Mouse (Mus musculus): ENCODE measurements around the gene Fbxo34.

- TF ChIP-seq MAX (IDR thresholded peaks at IDR 0.05) (no peak), CTCF (IDR thresholded peaks at IDR 0.05; ENCODE audit: control insufficient read depth, insufficient read depth, insufficient read length) (no peak), USF1 (IDR thresholded peaks at IDR 0.05; ENCODE audit: low read depth) (no peak), MYOG (IDR thresholded peaks at IDR 0.05; ENCODE audit: control insufficient read depth, extremely low read depth, insufficient read length) (no peak), CEBPB (IDR thresholded peaks at IDR 0.05; ENCODE audit: low read depth) (no peak)
Observed at GRCm38 (mm10) chr14:47544286-47544685, 94.1 kb downstream of the Fbxo34 start.

Measured in C2C12 (cell line).